Mouse (Mus musculus) lung, postnatal 0 days (tissue): Measurements from ENCODE around the gene Dffb.

ENCODE experiments used
- CTCF ChIP-seq: IDR thresholded peaks from 2 replicates; pipeline ENCODE4 v1.5.1; 2016; ENCODE audit warnings: antibody characterized with exemption, mild to moderate bottlenecking
- EP300 ChIP-seq: IDR thresholded peaks from 2 replicates; pipeline ENCODE4 v1.6.1; 2016; ENCODE audit warnings: antibody characterized with exemption, mild to moderate bottlenecking, control low read depth

DNA sequence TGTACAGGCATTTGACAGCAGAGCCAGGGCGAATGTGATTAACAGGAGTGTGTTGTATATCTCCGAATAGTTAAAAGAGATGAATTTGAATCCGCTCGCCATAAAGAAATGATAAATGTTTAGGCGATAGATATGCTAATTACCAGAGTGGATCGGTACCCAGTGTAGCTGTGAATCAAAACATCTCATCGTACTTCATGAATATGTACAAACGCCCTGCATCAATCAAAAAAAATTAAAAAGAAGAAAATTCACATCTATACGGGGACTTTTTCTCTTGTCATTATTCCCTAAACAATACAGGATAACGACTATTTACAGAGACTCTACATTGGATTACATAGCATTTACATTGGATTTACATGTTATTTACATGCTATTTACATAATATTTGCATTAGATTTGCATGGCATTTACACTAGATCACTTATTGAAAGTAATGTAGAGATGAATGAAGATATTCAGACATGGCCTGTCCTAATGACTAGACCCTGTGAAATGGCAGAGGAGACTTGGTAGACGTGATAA lies 46.1 kb downstream of the Dffb start:
- TF ChIP-seq CTCF (no peak), EP300 (no peak)
